Mouse (Mus musculus) bone marrow, adult 2 months (tissue): ENCODE measurements around the gene Tmem50b.

Source experiments
- CTCF ChIP-seq: fragments of 200-500 bp; IDR thresholded peaks from 2 replicates; pipeline ENCODE4 v1.5.1; 2011; ENCODE audit warnings: low read length, control low read depth; ENCODE audit not compliant: control insufficient read depth, insufficient read depth
- POLR2A ChIP-seq: fragments of 200-500 bp; IDR thresholded peaks from 2 replicates; pipeline ENCODE4 v1.6.1; 2011; ENCODE audit warnings: low read depth, mild to moderate bottlenecking, control low read depth, low read length, borderline replicate concordance; ENCODE audit not compliant: control insufficient read depth

GRCm38 (mm10) chr16:91578980-91579720, 18.4 kb downstream of the Tmem50b start:
- no peak for TF ChIP-seq POLR2A
- no peak for TF ChIP-seq CTCF
